Mouse (Mus musculus) kidney, postnatal 14 days (tissue): ENCODE measurements around the gene Prame.
A peak's percentile ranks its signal among the peaks of the same experiment; 100 is the strongest.

Experiments
- DNase-seq: peaks from one replicate; pipeline ENCODE4 v3.0.0; 2022; ENCODE audit warnings: mixed read lengths

The Prame gene

DNA sequence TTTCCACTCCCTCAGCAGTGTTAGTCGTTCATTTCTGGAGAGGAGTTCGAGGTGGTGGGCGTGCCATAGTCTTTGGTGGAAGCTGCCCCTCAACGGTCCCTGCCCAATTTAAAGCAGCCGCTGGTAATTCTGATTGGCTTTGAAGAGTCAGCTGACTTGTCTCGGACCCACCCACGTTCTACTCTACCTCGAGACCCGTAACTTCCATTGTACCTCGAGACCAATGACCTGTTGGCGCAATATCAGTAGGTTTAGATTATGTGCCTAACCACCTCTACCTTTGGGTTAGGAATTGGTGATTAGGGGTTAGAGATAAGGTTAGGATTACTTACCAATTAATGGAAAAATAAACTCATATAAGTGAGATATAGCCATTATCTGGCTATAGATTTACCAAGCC, at the start of gene Prame:
Gene Prame (minus strand): TSS at position 101 of the 400 bp plus-strand sequence.
- no peak for DNase-seq

DNA sequence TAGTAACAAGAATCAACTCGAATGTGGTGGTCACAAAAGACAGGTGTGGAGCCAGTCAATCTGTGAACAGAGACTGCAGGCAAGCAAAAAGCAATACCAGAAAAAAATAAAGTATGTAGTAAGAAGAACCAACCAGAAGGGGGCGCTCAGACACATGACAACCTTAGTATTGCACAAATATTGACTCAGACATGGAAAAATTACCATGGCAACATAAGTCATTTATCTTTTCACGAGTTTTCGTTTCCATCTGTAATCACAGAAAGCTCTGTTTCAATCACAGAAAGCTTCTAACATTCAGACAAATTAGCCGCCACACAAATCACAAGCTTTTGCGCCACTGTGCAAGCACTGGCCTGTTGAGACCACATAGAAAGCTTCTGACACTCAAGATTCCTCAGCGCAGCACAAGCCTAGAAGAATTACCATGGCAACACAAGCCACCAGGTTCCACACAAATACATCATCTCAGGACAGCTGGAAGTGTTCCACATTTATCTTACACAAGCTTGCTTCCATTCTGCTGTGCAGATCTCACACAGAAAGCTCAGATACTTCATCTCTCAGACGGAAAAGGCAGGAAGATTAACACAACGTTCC, 24.8 kb upstream of the Prame start:
- DNase-seq: peak; percentile 1

DNA sequence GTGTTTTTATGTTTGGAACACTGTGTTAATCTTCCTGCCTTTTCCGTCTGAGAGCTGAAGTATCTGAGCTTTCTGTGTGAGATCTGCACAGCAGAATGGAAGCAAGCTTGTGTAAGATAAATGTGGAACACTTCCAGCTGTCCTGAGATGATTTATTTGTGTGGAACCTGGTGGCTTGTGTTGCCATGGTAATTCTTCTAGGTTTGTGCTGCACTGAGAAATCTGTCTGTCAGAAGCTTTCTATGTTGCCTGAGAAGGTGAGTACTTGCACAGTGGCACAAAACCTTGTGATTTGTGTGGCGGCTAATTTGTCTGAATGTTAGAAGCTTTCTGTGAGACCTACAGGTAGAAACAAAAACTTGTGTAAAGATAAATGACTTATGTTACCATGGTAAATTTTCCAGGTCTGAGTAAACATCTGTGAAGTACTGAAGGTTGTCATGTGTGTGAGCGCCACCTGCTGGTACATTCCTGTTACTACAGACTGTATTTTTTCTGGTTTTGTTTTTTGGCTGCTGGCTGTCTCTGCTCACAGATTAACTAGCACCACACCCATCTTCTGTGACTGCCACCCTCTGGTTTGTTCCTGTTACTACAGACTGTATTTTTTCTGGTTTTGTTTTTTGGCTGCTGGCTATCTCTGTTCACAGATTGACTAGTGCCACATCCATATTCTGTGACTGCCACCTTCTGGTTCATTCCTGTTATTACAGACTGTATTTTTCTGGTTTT, 26.0 kb downstream of the Prame start:
- peak; percentile 41 for DNase-seq

DNA sequence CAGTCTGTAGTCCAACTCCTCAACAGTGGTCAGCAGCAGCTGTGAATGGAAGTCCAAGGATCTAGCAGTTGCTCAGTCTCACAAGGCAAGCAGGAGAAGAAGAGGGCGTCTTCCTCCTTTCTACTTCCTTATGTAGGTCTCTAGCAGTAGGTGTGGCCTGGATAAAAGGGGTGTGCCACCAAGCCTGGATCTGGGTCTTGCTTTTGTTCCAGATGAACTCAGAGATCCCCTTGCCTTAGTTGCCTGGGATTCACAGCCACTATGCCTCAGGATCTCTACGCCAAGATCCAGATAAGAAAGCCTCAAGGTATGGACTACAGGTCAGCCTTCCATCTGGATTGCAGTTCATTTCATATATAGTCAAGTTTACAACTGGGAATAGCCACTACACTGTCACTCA, 28.8 kb downstream of the Prame start, which contains the start of gene Nxf7:
Gene Nxf7 (minus strand): TSS at position 101 of the 400 bp plus-strand sequence.
- DNase-seq: no peak

DNA sequence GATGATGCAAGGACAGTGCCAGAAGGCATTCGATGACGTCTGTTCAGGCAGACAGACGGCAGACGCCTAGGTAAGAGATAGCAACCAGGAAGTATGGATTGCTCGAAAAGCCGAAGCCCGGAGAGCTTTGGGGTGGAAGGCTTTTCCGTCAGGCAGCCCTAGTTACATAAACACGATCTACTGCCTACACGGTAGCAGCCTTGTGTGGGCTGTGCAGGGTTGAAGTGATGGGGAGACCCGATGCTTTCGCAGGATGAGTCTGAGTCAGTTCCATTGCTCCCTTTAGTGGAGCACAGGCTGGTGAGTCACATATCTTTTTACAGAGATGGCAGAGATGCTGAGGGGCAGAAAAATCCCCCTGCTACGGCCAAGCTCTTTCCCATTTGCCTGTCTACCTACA, 29.4 kb downstream of the Prame start:
- no peak for DNase-seq

DNA sequence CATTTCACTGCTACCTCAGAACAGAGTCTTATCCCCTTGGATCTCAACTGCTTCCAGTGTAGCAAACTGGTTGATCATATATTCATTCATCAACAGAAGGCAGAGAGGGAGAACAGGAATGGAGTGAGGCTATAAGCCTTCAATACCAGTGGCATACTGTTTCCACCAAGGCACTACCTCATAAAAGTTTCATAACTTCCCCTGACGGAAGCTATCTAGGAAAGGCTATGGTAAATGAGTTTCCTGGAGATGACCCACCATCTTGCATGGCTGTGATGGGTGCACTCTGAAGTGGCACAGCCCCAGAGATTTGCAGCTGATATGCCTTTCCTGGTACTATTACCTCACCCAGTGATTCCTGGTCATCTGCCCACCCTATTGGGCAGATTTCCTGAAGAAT, 51.1 kb downstream of the Prame start:
- DNase-seq: no peak

DNA sequence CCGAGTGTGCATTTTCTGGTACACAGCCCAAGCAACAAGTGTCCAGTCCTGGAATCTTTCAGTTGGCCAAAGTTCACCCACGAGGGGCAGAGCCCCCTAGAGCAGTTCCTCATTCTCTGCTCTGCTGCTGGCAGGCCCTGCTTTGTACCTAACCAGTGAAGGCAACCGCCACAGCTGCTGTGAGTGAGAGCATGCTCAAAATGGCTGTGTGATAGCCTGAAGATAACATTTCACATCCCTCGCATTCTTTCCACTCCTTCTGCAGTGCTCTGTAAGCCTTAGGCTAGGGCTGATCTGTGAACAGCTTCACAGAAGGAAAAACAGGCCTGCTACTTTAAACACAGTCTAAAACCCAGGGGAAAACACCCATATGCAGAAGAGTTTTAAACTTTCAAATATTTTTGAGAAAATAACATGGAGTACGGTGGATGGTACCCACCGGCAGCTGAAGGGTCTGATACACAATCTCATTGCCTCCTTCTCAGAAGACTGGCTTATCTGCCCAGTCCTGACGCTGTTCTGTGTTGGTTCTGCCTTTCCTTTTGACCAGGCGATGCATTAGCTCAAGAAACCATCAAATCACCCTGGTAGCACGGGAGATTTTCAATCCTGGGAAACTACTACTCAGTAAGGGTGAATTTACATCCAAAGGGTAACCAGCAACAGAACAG, 52.4 kb downstream of the Prame start:
- peak; percentile 8 for DNase-seq

DNA sequence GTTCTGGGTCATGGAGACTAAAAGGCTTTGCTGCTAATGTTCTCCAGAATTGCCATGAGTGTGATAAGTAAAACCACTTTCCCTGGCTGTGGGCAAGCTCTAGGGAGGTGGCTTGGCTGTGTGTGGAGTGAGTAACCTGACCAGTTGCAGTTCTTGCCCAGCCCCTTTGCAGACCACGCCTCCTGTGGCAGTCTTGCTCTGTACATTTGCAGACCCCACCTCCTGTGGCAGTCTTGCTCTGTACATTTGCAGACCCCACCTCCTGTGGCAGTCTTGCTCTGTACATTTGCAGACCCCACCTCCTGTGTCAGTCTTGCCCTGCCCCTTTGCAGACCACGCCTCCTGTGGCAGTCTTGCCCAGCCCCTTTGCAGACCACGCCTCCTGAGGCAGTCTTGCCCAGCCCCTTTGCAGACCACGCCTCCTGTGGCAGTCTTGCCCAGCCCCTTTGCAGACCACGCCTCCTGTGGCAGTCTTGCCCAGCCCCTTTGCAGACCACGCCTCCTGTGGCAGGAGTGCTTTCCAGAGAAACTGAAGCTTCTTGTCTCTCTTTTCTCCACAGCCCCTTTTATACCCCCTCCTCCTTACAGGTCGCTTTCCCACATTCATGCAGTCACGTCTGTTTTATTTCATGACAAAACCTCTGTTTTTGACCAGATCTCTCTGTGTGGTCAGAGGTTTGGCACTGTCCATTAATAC, 53.1 kb downstream of the Prame start:
- peak; percentile 29 for DNase-seq

DNA sequence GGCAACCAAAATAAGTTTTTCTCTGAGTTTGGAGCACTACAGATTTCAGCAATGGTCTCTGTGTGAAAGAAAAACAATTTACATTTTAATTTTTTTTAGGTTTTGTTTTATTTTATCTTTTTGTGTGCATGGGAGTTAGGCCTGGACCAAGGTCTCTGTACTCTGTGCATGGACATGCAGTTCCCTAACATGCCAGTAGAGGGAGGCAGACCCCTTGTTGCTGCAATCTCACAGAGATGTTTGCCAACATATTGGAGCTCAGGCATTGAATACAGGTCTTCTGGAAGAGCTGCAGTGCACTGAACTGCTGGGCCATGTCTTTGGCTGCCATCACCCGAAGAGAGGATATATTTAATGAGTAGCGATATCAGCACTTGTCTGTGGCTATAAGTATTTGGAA, 58.0 kb downstream of the Prame start:
- DNase-seq: peak; percentile 62

DNA sequence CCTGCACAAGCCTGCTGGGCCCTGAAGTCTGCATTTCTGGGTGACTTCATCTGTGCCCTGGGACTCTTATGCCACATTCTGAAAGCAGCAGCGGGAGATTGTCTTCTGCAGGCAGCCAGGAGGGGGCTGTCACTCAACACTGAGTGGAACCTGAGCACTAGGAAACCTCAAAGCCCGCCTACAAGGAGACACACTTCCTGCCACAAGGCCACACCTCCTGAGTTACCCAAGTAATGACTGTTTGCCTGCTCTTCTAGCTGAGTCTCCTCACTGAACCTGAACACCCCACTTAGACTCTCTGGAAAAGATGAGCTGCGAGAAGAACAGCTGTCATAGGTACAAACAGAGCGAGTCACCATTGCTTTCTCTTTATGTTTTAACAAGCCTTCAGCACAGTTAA, 62.6 kb downstream of the Prame start:
- DNase-seq: peak; percentile 0
